Mouse (Mus musculus) forebrain, postnatal 0 days (tissue): ENCODE measurements around the gene Eif4enif1. TPM values are rescaled to one million over a fixed set of nuclear protein-coding genes. Genes with fewer than 3 reads are reported as not detected.

Experiments used
- ATAC-seq: fragments of 200-750 bp; cut with Nextera tagmentation; 2 replicates; pipeline ENCODE4 v1.8.0; 2017; ENCODE audit warnings: mild to moderate bottlenecking, moderate library complexity
- DNase-seq: peaks from one replicate; pipeline ENCODE4 v3.0.0-alpha.2; 2015
- H3K27ac ChIP-seq: fragments of 300-500 bp; sonication (generic); 2 replicates; pipeline ENCODE4 v1.5.1; 2014; ENCODE audit warnings: low read depth, mild to moderate bottlenecking, antibody characterized with exemption, low read length, moderate library complexity, mixed read lengths
- H3K27me3 ChIP-seq: fragments of 300-500 bp; sonication (generic); 2 replicates; pipeline ENCODE4 v1.6.1; 2014; ENCODE audit warnings: mild to moderate bottlenecking, low read length, mixed read lengths; ENCODE audit not compliant: insufficient read depth
- H3K36me3 ChIP-seq: fragments of 300-500 bp; sonication (generic); 2 replicates; pipeline ENCODE4 v1.6.1; 2014; ENCODE audit warnings: mild to moderate bottlenecking, moderate library complexity; ENCODE audit not compliant: insufficient read depth
- H3K4me1 ChIP-seq: fragments of 300-500 bp; sonication (generic); 2 replicates; pipeline ENCODE4 v1.6.1; 2014; ENCODE audit warnings: antibody characterized with exemption; ENCODE audit not compliant: insufficient read depth
- H3K4me2 ChIP-seq: fragments of 300-500 bp; sonication (generic); 2 replicates; pipeline ENCODE4 v1.6.1; 2014; ENCODE audit warnings: low read depth, mild to moderate bottlenecking, moderate library complexity
- H3K4me3 ChIP-seq: fragments of 300-500 bp; sonication (generic); 2 replicates; pipeline ENCODE4 v1.5.1; 2014; ENCODE audit warnings: low read depth, low read length, mixed read lengths
- H3K9ac ChIP-seq: fragments of 300-500 bp; sonication (generic); 2 replicates; pipeline ENCODE4 v1.6.1; 2014; ENCODE audit warnings: mild to moderate bottlenecking
- H3K9me3 ChIP-seq: fragments of 300-500 bp; sonication (generic); 2 replicates; pipeline ENCODE4 v1.6.1; 2016; ENCODE audit warnings: low read length
- CTCF ChIP-seq: sonication (generic); IDR thresholded peaks from 2 replicates; pipeline ENCODE4 v1.5.1; 2016; ENCODE audit warnings: antibody characterized with exemption, control low read depth, low read depth
- WGBS: fragments of 180-500 bp; shearing (Covaris S2); extraction: QIAGEN DNeasy Blood & Tissue Kit; methylation state at CpG from one replicate; pipeline ENCODE4 v1.1.7; 2014; 5-methylcytosine and 5-hydroxymethylcytosine counted together
- polyA plus RNA-seq: library from polyadenylated mRNA; unstranded; fragments of >200 nt; fragmentation: Nextera tagmentation; extraction: Ambion mirVana; gene quantifications from 2 replicates; pipeline ENCODE4 v1.2.1, GENCODE M21; 2015
- total RNA-seq: library from RNA; depleted of rRNA; stranded (reverse); fragments of >200 nt; gene quantifications from 2 replicates; pipeline ENCODE4 v1.2.3, GENCODE M21; 2014

The Eif4enif1 gene
- total and polyA plus RNA-seq, 2 experiments from 2014 or later = 36.5 to 79.4 TPM

DNA sequence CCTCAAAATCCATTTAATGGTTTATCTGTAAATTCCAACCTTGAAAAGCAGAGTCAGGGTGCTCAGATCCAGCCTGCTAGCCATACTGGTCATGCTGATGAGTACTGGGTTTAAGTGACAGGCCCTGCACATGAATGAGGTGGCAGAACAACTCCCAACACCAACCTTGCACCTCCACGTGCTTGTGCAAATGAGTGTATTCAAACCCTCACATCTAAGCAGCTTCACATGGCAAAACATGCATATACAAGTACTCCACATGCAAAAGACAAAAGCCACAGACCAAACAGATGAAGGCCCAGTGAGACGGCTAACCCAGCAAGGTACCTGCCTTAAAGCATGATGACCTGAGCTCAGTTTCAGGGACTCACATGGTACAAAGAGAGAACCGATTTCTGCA lies 83.7 kb downstream of the Eif4enif1 start:
- Histone ChIP-seq H3K4me1 (no peaks in the 10 kb centered on the region), H3K27ac (no peak overlapping the region), H3K4me3 (no peak overlapping the region), H3K27me3 (no peaks in the 10 kb centered on the region), H3K4me2 (no peak overlapping the region), H3K9me3 (no peaks in the 10 kb centered on the region), H3K9ac (no peak overlapping the region), H3K36me3 (no peaks in the 10 kb centered on the region)
- 84% methylated on average over 3 of the region's 3 CpGs for WGBS
- DNase-seq (no peak), ATAC-seq (no peak)
- TF ChIP-seq CTCF = no peak

DNA sequence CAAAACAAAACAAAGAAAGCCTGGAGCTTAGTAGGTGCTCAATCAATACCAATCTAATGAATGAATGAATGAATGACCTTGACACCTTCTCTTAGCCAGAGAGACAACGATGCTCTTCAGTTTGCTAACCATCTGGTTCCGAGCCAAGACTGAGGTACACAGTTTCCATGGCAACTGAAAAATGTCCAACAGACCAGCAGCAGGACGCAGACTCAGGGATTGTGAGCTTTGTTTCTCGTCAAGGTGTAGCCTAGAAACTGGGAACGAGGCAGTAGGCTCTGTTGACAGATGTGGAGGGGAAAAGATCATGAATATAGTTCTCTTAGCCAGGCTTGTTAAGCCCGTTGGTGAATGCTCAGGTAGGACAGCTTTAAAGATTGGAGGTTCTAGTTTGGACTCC lies 84.9 kb downstream of the Eif4enif1 start:
- H3K4me2 ChIP-seq = no peak overlapping the region

DNA sequence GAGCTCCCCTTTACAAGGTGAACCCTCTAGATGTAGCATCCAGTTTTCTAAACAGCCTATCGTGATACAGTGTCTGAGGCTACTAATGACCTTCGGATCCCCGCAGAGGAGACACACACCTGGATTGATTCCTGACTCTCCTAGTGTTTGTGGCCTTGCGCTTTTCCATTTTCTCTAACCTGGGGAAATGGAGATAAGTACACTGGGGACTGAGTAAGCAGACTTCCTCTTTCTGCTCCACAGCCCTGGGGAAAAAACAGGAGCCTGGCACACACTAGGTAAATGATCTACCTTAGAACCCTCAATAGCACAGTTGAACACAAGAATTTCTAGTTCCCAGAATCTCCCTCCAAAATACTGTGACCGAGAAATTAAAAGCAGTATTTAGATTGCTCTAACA lies 85.7 kb downstream of the Eif4enif1 start:
- no peak overlapping the region for H3K27ac ChIP-seq

More for the DNA sequence above, 84.9 kb downstream of the Eif4enif1 start:
- Histone ChIP-seq H3K4me3 (no peak overlapping the region), H3K9me3 (no peaks in the 10 kb centered on the region), H3K36me3 (no peaks in the 10 kb centered on the region), H3K4me1 (0 out of 2 replicates have a peak, but pooled peaks cover 6% of the 10 kb centered on the region), H3K27ac (no peak overlapping the region), H3K27me3 (no peaks in the 10 kb centered on the region), H3K9ac (no peak overlapping the region)
- ATAC-seq (no peak), DNase-seq (peak; percentile 69)
- TF ChIP-seq CTCF = no peak
- 15% methylated on average over 6 of the region's 6 CpGs for WGBS

DNA sequence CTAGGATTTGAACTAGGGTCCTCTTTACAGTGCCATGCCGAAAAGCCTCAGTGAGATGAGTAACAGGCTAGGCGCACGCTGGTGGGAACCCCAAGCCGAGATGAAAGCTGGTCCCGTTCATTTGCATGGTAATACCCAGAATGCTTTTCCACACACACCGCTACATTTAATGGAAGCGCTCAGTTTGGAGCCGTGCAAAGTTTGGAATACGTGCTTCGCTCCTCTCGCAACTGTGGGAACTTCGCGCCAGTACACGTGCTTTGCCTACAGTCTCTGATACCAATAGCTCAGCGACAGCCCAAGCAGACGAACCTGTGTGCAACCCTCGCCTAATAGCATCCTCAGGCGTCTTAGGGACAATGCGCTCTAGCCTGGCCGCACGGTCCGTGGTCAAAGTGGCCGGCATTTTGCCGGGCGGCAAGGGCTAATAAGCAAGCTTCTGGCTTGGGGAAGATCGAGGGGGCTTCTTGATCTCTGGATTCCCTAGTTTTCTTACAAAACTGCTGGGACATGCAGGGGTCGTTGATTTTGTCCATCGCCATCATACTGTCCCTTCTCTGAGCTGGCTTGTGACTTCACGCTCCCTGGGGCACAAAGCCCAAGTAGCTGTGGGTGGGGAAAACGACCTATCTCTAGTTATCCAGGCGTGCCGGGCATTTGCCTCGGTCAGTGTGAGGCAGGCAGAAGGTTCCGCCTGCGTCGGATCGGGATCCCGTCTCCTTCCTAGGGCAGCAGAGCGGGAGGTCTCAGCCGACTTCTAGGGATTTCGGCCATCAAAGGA lies 86.5 kb downstream of the Eif4enif1 start, which contains the start of gene Patz1:
TSS of gene Patz1 (plus strand) at position 354 of the 781 bp plus-strand sequence.
- ATAC-seq = peak; percentile 23

More for the DNA sequence above, 85.7 kb downstream of the Eif4enif1 start:
- no peak for TF ChIP-seq CTCF
- DNase-seq (no peak), ATAC-seq (no peak)
- Histone ChIP-seq H3K36me3 (no peaks in the 10 kb centered on the region), H3K9ac (no peak overlapping the region), H3K4me2 (peak overlapping the region; percentile 99; the same call in 1 of the 2 replicates), H3K4me1 (peaks cover 6% of the 10 kb centered on the region; the same call in 1 of the 2 replicates), H3K4me3 (peak overlapping the region; percentile 50; the same call in 1 of the 2 replicates), H3K27me3 (no peaks in the 10 kb centered on the region), H3K9me3 (no peaks in the 10 kb centered on the region)
- WGBS = 67% methylated on average over 5 of the region's 5 CpGs

DNA sequence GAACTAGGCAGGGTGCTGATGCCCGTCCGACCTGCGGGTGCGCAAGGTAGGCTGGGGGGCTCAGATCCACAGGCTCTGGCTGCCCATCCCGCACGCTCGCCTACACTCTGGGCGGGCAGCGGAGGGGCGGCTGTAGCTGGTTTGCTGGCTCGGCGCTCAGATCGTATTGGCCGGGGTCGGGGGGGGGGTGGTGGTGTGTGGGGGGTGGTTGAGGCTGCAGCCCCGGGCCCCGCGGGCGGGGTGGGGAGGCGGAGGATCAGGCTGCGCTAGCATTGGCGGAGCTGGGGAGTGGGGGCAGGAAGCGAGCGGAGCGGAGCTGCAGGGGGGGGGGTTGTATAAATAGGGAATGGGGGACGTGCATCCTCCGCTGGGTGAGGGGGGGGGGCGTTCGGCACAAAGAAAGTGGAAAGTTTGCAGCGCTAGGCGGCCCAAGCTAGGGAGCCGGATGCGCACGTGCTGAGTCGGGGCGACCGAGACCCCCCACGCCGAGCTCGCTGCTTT lies 87.2 kb downstream of the Eif4enif1 start:
- peak; percentile 84 for ATAC-seq
- Histone ChIP-seq H3K9me3 (no peaks in the 10 kb centered on the region), H3K9ac (peak overlapping the region; percentile 97), H3K4me3 (peak overlapping the region; percentile 50), H3K36me3 (peaks cover 10% of the 10 kb centered on the region), H3K27ac (peak overlapping the region; percentile 100), H3K4me1 (peaks cover 17% of the 10 kb centered on the region), H3K27me3 (no peaks in the 10 kb centered on the region), H3K4me2 (peak overlapping the region; percentile 99)
- 4% methylated on average over 27 of the region's 40 CpGs for WGBS
- 0 out of 2 replicates have a peak, but pooled peaks have one; percentile 10 for TF ChIP-seq CTCF
- DNase-seq = peak; percentile 90

More for the DNA sequence above, 86.5 kb downstream of the Eif4enif1 start, which contains the start of gene Patz1:
- peak; percentile 76 for DNase-seq
- 2% methylated on average over 41 of the region's 41 CpGs for WGBS
- peaks cover 4% of the 10 kb centered on the region; the same call in 1 of the 2 replicates for H3K36me3 ChIP-seq
- H3K9ac ChIP-seq = peak within 1 kb of the TSS; percentile 97
- TF ChIP-seq CTCF = no peak
- peaks cover 14% of the 10 kb centered on the region for H3K4me1 ChIP-seq
- peak within 1 kb of the TSS; percentile 50 for H3K4me3 ChIP-seq
- H3K27me3 ChIP-seq = no peaks in the 10 kb centered on the region
- peak within 1 kb of the TSS; percentile 100 for H3K27ac ChIP-seq
- peak within 1 kb of the TSS; percentile 99 for H3K4me2 ChIP-seq
- H3K9me3 ChIP-seq = no peaks in the 10 kb centered on the region

DNA sequence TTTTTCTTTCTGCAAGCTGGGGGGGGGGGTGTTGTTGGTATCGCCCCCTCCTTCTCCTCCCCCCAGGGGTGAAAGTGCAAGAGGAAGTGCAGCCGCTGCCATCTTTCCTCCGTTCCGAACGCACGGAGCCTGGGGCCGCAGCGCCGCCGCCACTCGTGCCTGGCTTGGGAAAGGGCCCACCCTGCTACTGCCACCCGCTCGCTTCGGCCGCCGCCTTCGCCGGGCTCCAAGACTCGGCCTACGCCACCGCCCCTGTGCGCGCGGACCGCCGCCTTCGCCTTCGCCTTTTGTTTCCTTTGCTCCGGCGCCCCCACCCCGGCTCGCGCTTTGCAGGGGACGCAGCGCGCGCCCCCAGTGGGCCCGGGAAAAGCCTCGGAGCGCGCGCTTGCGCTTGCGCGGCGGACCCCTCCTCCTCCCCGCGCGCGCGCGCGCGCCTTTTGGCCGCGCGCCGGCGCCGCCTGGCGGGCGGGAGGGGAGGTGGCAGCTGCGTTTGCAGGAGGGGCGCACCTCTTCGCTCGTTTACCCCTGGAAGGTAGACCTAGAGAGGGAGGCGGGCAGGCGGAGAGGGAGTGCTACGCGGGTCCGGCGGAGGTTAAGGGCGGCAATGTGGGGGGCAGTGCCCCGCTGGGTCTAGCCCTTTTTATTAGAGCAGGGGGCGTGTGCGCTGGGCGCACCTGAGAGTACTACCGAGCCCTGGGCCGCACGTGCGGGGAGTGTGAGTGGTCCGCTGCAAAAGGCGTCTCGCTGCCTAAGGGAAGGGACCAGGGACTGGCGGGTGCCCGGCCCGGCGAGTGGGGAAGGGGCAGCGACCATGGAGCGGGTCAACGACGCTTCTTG lies 87.8 kb downstream of the Eif4enif1 start:
- under 1% methylated on average over 62 of the region's 92 CpGs for WGBS
- Histone ChIP-seq H3K4me1 (peaks cover 17% of the 10 kb centered on the region), H3K4me3 (peak overlapping the region; percentile 50)

More for the DNA sequence above, 87.8 kb downstream of the Eif4enif1 start:
- H3K9ac ChIP-seq = peak overlapping the region; percentile 97
- H3K9me3 ChIP-seq = no peaks in the 10 kb centered on the region
- H3K27me3 ChIP-seq = no peaks in the 10 kb centered on the region
- peak; percentile 70 for ATAC-seq
- peak; percentile 98 for DNase-seq
- H3K27ac ChIP-seq = peak overlapping the region; percentile 100
- H3K4me2 ChIP-seq = peak overlapping the region; percentile 99
- H3K36me3 ChIP-seq = peaks cover 13% of the 10 kb centered on the region
- peak; percentile 65 for TF ChIP-seq CTCF
